Mouse (Mus musculus) retina, postnatal 1 day (tissue): ENCODE measurements around the gene Cdc42bpg.

Source experiments
- DNase-seq: peaks from one replicate; pipeline ENCODE4 v3.0.0-alpha.2; 2012

Cdc42bpg gene

DNA sequence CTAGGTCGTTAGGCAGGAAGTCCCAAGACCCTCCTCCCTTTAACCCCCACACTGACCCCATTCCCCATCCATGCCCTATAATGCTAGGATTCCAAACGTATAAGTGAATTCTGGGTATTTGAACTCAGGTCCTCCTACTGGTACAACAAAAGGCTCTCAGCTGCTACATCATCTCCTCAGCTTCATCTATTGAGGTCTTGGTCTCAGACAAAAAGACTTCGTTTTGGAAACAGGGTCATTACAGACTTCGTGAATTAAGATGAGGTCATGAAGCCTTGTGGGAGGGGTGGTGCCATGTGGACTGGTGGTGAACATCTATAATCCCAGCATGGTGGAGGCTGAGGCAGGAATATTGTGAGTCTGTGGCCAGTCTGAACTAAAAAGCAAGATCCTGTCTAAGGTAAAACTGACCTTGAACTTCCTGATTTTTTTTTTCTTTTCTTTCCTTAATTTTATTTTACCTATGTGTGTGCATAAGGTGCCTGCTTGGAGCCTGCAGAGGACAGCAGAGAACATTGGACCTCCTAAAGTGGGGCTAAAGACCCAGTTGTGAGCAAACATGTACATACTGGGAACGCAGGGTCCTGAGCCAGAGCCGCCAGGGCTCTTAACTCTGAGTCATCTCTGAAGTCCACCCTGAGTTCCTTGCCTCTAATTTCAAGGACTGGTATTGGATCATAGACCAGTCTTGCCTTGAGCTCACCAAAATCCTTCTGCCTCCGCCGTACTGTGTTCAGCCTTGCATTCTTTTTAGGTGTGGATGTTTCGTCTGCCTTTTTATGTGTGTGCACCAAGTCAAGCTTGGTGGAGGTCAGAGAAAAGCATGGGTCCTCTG, 27.7 kb downstream of the Cdc42bpg start:
- DNase-seq, result no peak

DNA sequence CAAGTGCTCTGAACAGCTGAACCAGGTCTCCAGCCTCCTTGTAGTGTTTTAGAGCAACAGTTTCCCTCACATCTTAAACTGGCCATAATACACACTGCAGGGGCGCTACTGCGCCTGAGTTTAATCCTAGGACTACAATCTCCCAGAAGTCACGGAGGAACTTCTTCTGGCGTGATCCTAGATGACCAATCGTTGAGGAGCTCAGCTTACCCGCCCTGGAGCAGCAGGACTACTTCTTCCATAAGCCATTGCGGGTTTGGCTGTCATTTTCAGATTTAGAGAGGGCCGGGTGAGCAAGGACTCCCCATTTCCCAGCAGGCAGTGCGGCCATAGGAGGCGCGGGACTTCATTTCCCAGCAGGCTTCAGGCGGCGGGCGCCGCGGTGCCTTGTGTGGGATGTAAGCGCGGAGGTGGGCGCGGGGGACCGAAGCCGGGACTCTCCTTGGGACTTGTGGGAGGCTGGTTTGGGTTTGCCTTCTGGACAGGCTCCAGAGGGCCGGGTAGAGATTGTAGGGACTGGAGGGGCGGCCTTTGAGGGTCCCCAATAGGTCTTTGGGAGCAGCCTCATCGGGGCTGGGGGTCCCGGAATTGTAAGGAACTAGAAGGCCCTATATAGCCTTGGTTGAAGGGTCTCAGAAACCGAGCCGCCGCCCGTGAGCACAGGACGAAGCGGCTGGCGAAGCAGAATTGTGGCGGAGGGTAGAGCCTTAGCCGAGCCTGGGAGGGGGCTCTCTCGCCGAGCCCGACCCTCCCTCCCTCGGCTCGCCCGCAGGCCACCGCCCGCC, 28.6 kb downstream of the Cdc42bpg start, which contains the start of gene Men1:
Gene Men1, plus strand, starts transcription at position 307 of the 785 bp plus-strand sequence.
- DNase-seq, result peak; percentile 99

DNA sequence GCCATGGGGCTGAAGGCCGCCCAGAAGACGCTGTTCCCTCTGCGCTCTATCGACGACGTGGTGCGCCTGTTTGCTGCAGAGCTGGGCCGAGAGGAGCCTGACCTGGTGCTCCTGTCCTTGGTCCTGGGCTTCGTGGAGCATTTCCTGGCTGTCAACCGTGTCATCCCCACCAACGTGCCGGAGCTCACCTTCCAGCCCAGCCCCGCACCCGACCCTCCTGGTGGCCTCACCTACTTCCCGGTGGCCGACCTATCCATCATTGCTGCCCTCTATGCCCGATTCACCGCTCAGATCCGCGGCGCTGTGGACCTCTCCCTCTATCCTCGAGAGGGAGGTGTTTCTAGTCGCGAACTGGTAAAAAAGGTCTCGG, 29.2 kb downstream of the Cdc42bpg start:
- no peak for DNase-seq

DNA sequence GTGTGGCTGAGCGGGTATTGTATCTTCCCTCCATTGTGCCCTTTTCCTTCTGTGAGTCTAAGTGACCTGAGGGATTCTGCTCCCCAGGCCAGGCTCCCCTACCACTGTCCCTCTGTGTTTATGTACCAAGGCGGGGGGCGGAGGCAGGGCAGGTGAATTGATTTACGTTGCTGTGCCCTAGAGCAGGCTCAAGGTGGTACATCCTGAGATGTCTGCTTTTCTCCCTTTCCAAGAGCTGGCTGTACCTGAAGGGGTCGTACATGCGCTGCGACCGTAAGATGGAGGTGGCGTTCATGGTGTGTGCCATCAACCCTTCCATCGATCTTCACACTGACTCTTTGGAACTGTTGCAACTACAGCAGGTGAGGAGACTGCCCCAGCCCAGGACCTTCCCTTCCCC, 30.7 kb downstream of the Cdc42bpg start:
- no peak for DNase-seq

DNA sequence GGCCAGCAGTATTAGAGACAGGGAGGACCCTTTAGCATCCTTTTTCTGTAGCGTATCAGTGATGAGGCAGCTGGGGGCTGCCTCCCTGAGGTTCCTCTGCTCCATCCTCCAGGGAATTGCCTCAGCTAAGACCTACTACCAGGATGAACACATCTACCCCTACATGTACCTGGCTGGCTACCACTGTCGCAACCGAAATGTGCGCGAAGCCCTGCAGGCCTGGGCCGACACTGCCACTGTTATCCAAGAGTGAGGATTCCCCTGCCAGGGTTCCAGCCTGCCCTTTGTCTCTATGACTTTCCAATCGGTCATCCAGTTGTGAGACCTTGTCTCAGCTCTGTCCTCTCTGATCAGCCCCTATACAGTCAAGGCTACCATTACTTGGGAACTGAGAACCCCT, 31.9 kb downstream of the Cdc42bpg start:
- no peak for DNase-seq

DNA sequence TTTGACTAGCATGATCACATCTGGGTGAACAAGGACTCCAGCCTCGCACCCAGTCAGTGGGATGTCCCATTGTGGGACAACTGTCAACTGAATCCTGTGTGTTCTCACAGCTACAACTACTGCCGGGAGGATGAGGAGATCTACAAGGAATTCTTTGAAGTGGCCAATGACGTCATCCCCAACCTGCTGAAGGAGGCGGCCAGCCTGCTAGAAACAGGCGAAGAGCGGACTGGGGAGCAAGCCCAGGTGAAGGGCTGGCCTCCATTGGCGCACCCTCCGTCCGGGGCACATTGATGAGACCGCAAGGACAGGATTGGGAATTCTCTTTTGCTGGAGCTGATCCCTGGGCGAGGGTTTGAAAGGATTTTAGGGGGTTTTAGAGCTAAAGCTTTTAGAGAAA, 32.5 kb downstream of the Cdc42bpg start:
- DNase-seq, result no peak

DNA sequence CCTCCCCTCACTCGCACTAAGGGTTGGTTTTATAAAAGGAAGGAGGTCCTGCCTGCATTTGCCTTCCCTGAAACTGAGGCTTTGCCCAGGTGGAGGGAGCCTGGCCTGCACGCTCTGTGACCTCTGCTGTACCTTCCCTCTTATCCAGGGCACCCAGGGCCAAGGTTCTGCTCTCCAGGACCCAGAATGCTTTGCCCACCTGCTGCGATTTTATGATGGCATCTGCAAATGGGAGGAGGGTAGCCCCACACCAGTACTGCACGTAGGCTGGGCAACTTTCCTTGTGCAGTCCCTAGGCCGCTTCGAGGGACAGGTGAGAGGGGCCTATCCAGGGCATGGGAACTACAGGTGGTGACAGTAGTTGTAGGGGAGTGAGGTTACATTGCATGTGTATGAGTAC, 32.9 kb downstream of the Cdc42bpg start:
- DNase-seq, result no peak

DNA sequence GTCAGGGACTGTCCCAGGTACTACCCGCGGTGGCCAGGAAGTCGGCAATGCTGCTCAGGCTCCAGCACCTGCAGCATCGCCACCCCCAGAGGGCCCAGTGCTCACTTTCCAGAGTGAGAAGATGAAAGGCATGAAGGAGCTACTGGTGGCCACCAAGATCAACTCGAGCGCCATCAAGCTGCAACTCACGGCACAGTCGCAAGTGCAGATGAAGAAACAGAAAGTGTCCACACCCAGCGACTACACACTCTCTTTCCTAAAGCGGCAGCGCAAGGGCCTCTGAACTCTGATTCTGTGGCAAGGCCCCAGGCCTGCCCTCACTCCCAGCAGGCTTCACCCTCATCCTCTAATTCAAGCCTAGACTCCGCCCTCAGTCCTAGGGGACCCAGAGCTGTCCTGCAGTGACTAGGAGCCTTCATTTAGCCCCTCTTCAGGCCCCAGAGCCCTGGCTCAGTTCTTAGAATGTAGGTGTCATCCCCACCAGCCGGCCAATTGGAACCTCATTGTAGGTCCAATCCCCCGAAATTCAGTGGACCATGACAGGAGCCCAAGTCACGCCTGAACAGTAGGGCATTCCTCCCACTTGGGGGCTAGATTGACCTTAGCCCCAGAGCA, 33.7 kb downstream of the Cdc42bpg start:
- no peak for DNase-seq

DNA sequence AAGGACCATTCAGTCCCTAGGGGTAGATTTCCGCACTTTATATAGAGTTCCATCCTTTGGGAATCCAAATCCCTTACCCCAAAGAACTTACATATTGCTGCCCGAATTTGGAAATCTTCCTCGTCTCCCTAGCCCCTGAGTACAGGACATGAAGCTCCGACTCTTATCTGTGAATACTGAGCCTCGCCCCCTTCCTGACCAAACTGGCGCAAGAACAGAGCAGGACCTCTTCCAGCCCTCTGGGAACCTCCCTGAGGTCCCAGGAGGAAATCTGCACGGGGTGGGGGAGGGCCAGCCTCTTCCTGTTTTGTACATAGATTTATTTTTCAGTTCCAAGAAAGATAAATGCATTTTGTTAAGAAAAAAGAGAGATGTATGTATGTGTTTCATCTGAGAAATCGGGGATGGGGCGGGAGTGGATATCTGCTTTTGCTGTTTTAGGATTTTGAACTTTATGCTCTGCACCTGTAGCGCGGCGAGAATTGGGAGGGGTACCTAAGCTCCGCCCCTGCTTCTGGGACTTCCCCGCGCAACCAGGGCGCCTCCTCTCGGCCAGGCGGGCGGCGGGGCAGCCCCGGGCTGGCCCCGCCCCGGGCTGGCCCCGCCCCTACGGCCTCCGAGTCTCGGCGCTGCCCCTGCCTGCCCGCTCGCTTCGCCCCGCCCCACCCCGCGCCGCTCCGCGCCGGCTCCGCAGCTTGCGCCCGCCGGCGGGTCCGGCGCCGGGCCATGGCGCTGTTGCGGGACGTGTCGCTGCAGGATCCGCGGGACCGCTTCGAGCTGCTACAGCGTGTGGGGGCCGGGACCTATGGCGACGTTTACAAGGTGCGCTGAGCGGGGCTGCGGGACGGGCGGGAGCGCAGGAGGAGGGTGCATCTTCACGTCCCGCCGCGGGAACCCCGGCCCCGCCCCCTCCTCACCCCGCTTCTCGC, 34.5 kb downstream of the Cdc42bpg start, which contains the start of gene Map4k2:
Gene Map4k2, plus strand, starts transcription at position 612 of the 929 bp plus-strand sequence.
- DNase-seq, result peak; percentile 83

DNA sequence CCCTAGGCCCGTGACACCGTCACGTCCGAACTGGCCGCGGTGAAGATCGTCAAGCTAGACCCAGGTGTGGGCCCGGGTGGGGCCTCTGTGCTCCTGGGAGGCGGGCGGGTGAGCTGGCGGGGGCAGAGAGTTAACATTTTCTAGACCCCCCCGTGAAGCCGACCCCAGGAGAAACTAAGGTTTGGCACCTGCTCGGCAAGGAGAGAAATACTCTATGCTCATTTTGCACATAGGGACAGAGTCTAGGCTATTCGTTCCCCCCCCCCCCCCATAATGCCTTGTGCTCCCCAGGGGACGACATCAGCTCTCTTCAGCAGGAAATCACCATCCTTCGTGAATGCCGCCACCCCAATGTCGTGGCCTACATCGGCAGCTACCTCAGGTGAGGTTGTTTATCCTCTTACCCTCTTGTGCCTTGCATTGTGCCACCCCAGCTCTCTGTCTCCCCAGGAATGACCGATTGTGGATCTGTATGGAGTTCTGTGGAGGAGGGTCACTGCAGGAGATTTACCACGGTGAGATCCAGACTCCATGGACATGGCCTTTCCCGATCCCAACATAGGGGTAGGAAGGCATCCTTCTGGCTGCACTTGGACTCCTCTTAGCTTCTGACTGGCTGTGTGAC, 35.3 kb downstream of the Cdc42bpg start:
- DNase-seq, result no peak

DNA sequence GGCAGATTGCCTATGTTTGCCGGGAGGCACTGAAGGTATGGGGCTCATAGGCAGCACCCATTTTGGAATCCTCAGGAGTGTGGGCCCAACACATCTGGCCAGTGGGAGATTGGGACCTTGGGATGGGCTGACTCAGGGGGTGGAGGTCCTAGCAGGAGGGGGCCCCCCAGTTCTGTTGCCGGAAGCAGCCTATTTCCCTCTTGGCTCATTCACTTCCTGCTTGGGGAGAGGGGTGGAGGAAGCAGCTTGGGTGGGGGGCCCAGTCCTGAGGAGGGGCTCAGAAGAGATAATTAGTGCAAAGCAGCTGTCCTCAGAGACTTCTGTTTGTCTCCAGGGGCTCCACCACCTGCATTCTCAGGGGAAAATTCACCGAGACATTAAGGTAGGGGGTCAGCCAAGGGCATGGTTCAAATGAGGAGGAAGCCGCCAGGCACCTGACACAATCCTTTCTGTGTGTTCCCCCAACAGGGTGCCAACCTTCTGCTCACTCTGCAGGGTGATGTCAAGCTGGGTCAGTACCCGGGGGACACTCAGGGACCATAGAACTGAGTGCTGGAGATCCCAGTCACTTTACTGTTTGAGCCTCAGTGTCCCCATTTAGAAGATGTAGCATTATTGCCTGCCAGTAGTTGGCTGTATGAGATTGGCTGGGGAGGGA, 36.1 kb downstream of the Cdc42bpg start:
- no peak for DNase-seq

DNA sequence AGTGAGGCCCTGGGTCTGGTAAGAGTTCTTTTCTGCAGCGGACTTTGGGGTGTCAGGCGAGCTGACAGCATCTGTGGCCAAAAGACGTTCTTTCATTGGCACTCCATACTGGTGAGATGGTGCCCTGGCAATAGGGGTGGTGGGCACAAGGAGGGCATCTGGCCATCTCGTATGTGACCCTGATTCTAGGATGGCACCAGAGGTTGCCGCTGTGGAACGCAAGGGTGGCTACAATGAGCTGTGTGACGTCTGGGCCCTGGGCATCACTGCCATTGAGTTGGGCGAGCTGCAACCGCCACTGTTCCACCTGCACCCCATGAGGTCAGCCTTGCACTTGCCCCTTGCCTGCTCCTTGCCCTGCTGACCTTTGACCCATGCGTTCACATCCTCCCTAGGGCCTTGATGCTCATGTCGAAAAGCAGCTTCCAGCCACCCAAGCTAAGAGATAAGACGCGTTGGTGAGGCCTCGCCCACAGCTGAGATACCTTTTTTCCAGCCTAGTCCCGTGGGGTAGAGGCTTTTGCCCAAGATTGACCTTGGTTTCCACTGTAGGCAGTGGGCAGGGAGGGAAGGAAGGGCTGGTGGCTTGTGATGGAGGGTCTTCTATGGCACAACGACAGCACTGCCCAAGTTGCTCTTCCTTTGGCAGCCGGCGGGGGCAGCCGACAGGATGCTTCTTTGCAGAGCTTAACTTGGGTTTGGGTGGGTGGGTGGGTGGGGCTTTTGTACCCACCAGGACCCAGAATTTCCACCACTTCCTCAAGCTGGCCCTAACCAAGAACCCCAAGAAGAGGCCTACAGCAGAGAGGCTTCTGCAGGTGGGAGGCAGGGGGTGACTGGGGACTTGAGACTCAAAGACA, 37.0 kb downstream of the Cdc42bpg start:
- DNase-seq, result no peak

DNA sequence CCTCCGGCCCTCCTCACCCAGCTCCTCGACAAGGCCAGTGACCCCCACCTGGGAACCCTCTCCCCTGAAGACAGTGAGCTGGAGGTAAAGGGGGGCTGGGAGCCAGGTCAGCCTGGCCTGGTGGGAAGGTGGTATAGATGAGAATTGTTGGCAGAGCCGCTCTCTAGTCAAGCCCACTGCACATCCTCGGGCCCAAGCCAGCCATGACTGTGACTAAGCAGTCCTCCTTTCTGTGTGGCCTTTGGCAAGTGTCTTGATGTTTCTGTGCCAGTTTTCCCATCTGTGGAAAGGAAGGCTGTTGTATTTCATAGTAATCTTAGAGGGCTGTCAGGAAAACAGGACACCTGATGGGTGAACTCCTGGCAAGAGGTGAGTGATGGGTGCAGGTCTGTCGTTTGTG, 37.7 kb downstream of the Cdc42bpg start:
- no peak for DNase-seq

DNA sequence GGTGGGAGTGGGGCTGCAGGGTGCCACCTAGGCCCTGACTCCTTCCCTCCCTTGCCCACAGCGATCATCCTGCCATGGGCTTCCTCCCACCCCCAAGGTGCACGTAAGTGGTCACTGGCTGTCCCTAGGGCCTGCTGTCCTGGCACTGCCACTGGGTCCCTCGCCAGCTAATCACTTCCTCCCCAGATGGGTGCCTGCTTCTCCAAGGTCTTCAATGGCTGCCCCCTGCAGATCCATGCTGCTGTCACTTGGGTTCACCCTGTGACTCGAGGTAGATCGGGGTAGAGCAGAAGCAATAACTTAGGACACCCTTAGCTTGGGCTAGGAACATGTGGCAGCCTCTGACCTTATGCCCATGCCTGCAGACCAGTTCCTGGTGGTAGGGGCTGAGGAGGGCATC, 39.8 kb downstream of the Cdc42bpg start:
- DNase-seq, result no peak

DNA sequence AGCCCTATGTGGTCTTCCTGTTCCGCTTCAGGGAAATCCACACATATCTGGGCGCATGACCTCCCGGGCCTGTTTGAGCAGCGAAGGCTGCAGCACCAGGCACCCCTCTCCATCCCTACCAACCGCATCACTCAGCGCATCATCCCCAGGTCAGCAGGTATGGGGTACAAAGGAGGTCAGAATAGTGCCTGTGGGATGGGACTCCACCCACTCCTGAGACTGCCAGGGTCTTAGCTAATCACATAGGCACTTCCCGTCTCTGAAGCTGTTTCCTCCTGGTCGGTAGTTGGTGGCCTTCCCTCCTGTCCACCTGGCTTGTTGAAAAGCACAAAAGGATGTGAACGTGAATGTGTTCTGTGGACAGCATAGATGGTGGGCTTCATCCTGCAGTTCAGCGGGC, 40.4 kb downstream of the Cdc42bpg start:
- DNase-seq, result no peak

DNA sequence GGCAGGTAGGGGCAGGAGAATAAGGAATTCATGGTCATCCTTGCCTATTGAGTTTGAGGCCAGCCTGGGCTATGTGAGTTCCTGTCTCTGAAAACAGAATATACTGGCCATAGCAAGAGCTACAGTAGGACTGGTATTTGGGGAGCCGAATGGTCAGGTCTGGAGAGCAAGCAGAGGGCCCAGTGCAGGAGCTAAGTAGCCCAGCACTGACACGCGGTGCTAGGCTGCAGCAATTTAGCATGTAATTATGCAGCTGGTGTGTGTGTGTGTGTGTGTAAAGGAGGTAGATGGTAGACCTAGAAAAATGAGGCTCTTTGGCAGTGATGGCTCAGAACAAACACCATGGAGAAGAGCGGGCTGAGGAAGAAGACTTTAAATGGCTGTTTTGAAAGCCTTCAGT, 41.4 kb downstream of the Cdc42bpg start:
- no peak for DNase-seq

DNA sequence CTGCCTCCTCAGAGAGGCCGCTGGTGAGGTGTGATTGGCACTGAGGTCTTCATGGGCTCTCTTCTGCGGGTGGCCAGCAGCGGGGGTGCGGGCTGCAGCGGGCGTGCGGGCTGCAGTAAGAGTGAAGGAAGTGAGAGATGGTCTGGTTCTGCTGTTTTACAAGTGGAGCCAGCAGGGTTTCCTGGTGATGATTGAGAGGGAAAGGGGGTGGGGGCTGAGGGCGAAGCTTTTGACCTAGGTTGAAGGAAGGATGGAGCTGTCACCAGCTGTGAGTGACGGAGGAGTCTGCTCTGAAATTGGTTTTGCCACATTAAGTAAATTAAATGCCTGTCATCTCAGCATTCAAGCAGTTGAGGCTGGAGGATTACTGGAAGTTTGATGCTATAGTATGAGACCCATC, 42.5 kb downstream of the Cdc42bpg start:
- no peak for DNase-seq

DNA sequence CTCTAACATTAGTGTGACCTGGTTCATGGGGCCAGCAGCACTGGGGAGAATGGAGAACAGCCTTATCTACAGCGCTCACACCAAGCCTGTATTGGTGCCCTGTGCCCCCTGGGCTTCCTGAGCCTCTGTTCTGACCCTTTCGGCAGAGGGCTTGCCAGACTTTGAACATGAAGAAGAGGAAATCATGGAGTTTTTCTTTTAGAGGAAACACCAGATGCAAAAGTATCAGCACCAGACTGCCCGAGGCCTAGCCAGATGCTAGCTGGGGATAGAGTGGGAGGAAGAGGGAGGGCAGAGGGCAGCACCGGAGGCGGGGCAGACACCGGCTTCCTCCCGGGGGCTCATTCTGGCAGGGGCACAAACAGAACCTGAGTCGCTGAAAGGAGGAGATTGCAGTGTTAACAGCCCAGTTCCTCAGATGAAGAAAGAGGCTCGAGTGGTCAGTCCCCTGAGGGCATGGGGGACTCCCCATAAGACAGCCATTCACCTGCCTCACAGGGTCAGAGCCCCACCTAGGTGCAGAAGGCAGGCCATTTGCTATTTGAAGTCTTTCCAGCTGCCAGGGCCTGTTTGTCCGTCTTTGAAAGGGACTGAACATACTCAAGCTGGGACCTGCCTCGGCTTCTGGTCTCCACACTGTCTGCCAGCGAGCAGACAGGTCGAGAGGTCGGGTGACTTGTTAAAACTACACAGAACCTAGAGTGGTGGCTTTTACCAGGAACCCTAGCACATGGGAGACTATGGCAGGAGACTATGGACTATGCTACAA, 43.1 kb downstream of the Cdc42bpg start:
- DNase-seq, result no peak

DNA sequence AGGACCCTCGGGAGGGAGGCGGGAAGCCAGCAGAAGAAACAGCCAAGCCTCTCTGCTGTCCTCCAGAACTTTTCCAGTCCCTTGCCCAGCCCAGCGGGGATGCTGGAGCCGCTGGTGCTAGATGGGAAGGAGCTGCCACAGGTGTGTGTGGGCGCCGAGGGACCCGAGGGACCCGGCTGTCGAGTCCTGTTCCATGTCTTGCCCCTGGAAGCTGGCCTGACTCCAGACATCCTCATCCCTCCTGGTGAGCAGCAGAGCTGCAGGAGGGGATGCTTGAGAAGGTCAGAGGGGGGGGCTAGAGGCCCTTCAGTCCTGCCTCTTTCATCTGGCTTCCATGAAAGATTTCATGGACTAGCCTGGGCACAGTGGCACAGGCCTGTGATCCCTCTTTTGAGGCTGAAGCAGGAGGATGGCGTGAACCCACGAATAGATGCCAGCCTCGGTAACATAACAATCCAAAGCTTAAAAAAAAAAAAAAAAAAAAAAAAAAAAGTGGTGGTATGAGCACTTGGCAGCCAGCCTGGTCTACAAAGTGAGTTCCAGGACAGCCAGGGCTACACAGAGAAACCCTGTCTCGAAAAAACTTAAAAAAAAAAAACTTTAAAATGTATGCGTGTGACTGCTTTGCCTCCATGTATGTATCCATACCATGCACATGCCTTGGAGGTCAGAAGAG, 45.3 kb downstream of the Cdc42bpg start:
- no peak for DNase-seq
